Mouse (Mus musculus) adrenal gland, postnatal 14 days (tissue): ENCODE results near the gene Atxn7l2. TPM values are rescaled to one million over a fixed set of nuclear protein-coding genes. Genes with fewer than 3 reads are reported as not detected.

ENCODE experiments used
- DNase-seq: peaks from one replicate; pipeline ENCODE4 v3.0.0; 2021; ENCODE audit warnings: mixed read lengths
- total RNA-seq: library from RNA; stranded (reverse); gene quantifications from 2 replicates; pipeline ENCODE4 v1.2.3, GENCODE M21; 2021

Atxn7l2 gene
- total RNA-seq, 1 experiment from 2014 or later, result 8.1 TPM

DNA sequence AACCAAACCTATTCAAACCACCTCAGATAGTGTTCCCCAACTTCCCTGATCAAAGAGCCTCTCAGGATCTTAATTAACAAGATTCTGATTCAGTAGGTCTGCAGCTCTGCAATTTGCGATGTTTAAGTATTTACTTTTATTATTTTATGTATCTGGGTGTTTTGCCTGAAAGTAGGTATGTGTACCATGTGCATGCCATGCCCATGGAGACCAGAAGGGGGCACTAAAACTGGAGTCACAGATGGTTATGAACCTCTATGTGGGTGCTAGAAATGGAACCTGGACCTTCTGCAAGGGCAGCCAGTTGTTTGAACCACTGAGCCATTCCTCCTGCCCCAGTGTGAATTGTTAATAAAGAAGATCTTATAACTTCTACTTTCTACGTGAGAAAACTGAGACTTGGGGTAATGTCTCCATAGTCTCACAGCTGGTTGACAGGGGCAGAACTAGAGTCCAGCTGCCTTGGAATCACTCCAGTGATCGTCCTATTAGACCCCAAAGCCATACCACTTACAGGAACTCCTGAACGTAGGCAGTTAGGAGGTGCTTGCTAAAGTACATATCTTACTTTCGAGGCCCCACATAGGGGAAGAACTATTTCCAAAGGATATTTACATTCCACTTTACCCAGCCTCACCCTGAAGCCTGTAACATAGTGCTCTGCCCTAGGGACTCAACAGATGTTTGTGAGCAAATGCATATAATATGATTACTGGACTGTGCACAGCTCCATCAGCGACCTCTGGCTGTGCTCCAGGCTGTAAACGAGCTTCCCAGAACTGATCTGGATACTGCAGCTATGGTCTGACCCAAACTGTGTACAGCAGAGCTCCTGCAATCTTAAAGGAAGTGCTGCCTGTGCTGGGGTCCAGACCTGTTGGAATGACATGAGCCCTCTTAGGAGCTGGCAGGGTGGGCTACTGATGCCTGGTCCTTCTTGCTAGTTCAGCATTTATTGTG lies 31.7 kb downstream of the Atxn7l2 start:
- no peak for DNase-seq

DNA sequence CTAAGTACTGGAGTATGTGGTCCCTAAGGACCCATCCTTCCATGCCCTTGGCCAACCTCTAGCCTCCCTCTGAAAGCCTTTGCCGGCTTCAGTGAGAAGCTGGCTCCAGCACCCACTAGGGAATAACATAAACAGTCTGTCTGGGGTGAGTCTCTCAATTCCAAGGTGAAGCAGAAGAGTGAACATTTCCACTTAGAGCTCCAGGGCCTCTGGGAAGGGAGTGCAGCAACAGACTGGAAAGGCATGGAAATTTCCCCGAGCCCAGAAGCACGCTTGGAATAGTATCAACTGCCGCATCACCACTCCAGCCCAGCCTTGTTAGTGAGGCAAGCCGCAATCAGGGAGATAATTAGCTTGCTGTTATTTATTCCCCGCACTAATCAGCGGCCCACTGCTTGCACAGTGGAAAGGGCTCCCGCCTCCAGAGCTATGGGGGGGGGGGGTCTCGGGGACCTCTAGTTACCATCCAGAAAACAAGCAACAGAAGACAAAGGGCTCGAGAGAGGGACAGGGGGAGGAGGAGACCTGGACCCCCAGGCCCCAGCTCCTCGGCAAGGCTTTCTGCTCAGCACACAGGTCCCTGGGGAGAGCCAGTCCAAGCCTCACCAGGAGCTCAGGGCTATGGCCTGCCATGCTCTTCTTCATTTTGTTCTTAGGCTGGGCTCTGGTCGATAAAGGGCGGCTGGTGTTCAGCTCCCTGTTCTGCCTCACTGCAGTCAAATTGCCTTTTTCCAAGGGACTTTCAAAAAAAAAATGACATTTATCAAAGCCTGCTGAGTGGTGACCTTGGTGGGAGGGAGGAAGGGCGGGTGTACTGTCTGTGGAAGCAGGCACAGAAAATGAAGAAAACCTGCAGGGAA lies 35.8 kb downstream of the Atxn7l2 start:
- peak; percentile 70 for DNase-seq

DNA sequence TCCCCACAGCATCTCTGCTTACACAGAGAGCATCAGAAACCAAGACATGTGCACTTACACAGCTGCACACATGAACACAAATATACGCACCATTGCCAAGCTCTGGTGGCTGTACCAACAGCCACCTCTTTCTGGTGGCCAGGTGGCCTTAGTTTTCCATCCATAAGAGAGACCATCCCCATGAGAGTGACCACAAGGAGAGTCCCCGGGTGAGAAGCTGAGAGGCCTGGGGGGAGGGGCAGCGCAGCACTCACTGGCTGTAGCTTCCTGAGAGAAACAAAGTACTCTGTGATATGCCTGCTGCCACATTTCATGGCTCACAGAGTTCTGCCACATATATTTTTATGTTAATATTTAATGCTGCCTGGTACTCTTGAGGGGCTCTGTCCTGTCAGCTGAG lies 41.5 kb downstream of the Atxn7l2 start:
- no peak for DNase-seq

DNA sequence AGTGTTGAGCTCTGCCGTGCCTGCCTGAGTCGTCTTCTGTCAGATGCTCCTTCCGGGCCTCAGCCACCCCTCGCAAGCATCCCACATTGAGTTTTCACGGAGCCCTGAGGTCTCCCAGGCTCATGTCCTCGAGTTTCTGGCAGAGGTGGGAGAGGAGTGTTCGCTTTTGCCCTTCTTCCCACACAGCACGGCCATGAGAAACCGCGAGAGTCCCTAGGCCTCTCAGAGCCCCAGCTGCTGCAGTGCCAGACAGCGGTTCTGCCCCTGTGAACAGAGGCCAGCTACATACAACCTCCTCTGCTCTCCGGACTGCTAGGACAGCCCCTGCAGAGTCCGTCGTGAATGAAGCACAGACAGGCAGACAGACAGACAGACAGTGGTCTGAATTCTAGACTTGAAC lies 43.2 kb downstream of the Atxn7l2 start:
- DNase-seq, result no peak

DNA sequence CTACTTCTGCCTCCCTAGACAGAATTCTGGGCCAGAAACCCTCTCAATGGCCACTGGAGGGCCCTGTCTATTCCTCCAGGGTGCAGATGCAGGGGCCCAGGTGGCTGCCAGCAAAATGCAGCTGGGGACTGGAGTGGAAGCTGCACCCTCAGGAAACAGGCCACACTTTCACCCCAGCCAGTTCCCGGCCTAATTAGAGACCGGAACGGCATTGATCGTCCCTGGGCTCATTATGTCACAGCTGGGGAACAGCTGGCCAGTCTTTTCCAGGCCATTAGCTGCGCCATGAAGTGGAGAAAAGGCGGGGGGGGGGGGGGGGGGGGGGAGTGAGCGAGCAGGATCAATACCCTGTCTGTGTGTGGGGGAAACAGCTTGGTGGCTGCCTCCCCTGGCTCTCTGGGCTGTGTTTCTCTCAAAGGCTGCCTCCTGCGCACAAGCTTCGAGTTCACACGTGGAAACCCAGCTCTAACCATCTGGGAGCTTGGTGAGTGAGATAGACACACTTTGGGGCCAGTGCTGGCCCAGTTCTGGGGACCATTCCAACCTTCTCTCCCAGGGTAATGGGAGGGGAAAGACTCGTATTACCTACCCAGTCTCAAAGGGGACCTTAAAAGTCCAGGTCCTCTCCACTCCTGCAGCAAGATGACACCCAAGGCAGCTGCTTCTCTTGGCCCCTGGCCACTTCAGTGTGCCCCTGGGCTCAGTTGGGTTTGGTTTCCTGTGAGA lies 44.1 kb downstream of the Atxn7l2 start:
- peak; percentile 75 for DNase-seq

DNA sequence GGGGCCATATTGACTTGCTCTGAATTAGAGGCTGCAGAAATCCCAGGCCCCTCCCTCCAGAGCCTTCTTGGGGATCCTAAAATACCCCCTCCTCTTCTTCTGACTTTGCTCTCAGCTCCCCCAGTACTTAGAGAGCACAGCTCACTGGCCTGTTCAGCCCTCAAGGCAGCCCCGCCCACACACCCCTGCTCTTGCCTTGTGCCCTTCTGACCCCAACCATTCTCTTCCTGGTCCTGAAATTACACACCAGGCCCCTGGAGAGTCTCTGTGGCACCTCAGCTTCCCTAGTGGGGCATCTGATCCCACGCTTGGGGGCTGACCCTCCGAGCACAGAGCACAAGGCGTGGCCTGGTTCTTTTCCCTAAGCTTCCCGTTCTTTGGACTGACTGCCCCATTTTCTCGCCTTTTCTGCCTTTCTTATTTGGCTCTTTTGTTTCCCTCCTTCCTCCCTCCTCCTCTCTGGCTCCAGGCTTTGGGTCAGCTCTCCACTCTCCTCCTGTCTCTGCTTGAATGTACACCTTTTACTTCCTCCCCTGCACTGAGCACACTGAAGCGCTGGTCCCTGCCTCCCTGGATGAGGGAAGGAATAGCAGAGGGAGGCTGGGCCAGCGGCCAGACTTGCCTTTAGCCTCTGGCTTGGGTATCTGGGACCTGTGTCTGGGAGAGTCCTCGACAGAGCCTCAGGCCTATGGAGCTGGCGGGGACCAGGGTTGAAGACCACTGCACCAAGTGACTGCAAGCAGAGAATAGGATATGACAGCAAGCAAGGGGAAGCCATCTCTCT lies 45.0 kb downstream of the Atxn7l2 start:
- no peak for DNase-seq

DNA sequence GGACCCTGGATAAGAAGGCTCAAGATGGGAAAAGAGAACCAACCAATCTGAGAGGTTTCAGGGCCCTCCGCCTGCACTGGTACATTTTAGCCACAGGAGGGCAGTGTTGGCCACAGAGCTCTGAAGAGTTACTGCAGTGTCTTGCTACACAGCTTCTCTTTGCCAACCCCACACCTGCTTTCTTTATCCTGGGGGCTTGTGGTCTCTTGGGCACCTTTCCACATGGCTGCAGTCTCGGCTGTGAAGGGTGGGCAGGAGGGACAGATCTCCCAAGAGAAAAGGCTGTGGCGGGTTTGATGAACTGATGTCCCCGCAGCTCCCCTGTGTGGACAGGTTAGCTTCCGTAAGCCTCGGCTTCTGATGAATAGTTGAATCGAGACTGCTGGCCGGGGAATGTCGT lies 45.9 kb downstream of the Atxn7l2 start:
- DNase-seq, result peak; percentile 89

DNA sequence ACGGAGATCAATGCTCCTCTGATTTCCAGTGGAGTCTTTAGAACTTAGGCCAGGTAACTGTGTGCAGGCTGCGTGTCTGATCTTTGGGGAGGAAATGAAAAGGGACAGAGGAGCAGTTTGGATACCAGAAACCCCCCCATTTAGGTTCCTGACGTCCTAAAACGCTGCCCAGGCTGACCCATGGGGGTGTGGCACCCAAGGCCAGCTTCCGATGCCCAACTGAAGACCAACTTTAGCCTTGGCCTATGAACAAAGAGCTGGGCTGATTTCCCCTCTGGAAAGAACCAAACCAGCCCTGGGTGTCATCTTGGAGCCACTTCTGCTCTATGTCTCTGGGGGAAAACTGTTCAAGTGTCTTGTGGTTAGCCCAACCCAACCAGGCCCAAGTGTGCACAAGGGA lies 46.6 kb downstream of the Atxn7l2 start:
- DNase-seq, result no peak

DNA sequence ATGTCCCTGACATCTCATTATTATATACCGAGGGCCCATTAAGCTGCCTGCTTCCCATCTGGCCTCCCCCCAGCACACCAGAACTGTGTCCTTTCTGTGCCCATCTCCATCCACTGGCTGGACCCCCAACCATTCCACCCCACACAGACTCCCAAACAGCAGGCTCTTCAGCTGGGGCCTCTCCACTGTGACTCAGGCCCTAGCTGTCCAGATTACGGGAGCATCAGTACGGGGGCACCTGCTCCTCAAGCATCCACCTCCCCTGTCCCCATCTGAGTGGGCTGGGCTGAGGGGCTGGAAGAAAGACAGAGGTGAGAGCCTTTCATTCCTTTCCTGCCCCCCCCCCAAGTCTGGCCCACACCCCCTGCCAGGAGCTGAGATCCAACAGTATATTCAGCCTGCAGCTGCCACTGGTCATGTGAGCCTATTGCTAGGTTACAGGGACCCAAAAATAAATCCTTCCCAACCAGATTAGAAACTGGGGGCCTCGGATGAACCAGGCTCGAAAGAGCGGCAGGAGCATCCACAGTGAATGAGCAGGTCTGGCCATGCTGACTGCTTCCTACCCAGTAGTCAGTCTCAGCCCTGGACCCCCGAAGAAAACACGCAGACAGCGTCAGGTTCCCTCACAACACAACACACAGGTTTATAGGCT lies 52.2 kb downstream of the Atxn7l2 start:
- DNase-seq, result no peak

DNA sequence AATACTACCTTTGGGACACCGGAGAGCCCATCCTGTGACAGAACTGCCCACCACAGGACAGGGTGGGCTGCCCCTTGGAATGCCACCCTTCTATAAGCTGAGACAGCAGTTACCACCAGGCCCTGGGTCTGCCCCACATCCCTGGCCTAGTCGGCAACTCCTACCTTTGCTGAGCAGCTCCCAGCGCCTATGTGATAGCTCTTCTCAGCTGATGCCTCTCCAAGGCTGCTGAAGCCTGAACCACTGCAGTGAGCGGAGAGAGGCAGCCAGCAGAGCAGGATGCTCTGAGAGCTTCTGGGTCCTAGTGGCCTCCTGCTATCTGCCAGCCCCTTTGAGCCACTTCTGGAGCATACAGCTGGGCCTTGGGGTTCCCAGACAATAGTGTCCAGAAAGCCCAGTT lies 56.1 kb downstream of the Atxn7l2 start, which contains the start of gene Gpr61:
Gene Gpr61, minus strand, starts transcription at position 227 of the 400 bp plus-strand sequence.
- DNase-seq, result no peak

DNA sequence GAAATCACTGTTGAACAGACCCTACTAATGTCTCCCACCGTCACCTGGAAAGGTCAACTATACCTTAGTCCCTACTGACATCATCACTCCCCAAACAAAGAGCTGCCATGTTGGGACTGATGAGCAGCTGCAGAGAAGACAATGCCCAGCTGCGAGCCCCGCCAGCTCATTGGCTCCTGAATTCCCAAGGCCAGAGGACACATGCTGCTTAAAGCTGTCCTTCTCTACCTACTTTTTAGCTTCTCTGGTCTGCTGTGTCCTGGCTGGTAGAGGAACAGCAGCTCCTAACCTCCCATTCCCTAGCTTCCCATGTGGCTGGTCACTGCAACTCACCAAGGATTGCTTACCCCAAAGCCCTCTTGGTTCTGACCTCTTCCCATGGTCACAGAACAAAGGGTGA lies 58.4 kb downstream of the Atxn7l2 start:
- DNase-seq, result no peak

Other genes starting within 250 kb of the Atxn7l2 start
- 2.1 TPM in 1 of 2 replicates, not detected in the other for gene Gstm3, start 241.7 kb downstream of the Atxn7l2 start, total RNA-seq
- 109 and 111 TPM in 2 replicates for gene Gstm2, start 224.5 kb downstream of the Atxn7l2 start, total RNA-seq
- gene Gstm1, start 193.0 kb downstream of the Atxn7l2 start, total RNA-seq, result 145 and 158 TPM in 2 replicates
- gene Gstm4, start 166.0 kb downstream of the Atxn7l2 start, total RNA-seq, result 11.2 and 12.3 TPM in 2 replicates
- gene Ampd2, start 124.3 kb downstream of the Atxn7l2 start, total RNA-seq, result 117 and 124 TPM in 2 replicates
- 9.8 and 12.6 TPM in 2 replicates for gene Gnat2, start 118.1 kb downstream of the Atxn7l2 start, total RNA-seq
- gene Gnai3, start 64.8 kb downstream of the Atxn7l2 start, total RNA-seq, result 134 and 140 TPM in 2 replicates
- gene Gpr61, start 56.1 kb downstream of the Atxn7l2 start, total RNA-seq, result 0.23 TPM in 1 of 2 replicates, not detected in the other
- 19.3 and 19.5 TPM in 2 replicates for gene Amigo1, start 24.6 kb downstream of the Atxn7l2 start, total RNA-seq
- gene Cyb561d1, start 9.7 kb downstream of the Atxn7l2 start, total RNA-seq, result 5.7 and 9.6 TPM in 2 replicates
- gene Sypl2, start 15.7 kb upstream of the Atxn7l2 start, total RNA-seq, result 0.15 and 0.22 TPM in 2 replicates
- 83.9 and 86.4 TPM in 2 replicates for gene Psma5, start 46.0 kb upstream of the Atxn7l2 start, total RNA-seq
- 42.0 and 45.7 TPM in 2 replicates for gene Sort1, start 73.1 kb upstream of the Atxn7l2 start, total RNA-seq
- gene Mybphl, start 154.0 kb upstream of the Atxn7l2 start, total RNA-seq, result not detected in 2 replicates
- gene Psrc1, start 172.9 kb upstream of the Atxn7l2 start, total RNA-seq, result 4.1 and 5.3 TPM in 2 replicates
- gene Celsr2, start 204.6 kb upstream of the Atxn7l2 start, total RNA-seq, result 8.7 and 11.0 TPM in 2 replicates
- gene Sars, start 234.3 kb upstream of the Atxn7l2 start, total RNA-seq, result 144 and 167 TPM in 2 replicates